Mouse (Mus musculus): ENCODE results near the gene Runx2. TPM values are rescaled to one million over a fixed set of nuclear protein-coding genes. Genes with fewer than 3 reads are reported as not detected.
A peak's percentile ranks its signal among the peaks of the same experiment; 100 is the strongest.

Runx2 gene
- total RNA-seq, 2 experiments from 2014 or later: 0.49 to 1.3 TPM

- no peak for DNase-seq (ENCODE audit: low spot score in 2 of 2)
Observed at GRCm38 (mm10) chr17:44631577-44631976, 183.0 kb downstream of the Runx2 start.

DNA sequence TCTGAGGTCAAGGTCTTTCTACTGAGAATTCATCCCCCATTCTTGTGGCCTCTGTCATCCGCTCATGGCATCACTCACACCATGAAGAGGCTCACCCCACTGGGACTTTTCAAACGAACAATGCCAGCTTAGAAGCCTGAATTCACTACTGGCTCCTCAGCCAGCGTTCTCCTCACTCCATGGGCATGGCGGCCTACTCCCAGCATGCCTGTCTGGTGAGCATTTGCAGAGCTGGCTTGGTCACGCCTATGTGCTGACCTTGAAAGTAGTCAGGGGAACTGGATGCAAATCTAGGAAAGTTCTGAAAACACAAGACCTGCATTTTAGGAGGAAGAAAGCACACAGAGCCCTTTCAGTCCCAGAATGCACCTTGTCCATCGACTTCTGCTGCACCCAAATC, 187.3 kb downstream of the Runx2 start:
- DNase-seq (ENCODE audit: low spot score in 2 of 2): no peak

DNA sequence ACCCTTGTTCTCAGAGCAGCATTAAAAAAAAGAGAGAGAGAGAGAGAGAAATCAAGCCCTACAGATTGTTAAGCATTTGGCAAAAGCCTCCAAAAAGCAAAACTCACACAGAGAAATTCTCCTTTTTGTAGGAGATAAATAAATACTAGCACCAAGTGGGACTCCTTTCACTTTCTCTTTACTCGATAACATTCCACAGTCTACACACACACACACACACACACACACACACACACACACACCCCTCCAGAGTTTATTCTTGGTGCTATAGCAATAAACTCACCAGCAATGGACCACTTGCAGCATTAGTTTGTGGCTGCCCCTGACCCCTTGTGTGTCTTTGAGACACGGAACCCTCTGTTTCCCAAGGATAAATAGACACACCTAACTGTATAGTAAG, 190.9 kb downstream of the Runx2 start:
- DNase-seq (ENCODE audit: low spot score in 2 of 2): no peak

- no peak for DNase-seq (ENCODE audit: low spot score in 2 of 2)
Observed at GRCm38 (mm10) chr17:44623271-44623670, 191.3 kb downstream of the Runx2 start.

DNA sequence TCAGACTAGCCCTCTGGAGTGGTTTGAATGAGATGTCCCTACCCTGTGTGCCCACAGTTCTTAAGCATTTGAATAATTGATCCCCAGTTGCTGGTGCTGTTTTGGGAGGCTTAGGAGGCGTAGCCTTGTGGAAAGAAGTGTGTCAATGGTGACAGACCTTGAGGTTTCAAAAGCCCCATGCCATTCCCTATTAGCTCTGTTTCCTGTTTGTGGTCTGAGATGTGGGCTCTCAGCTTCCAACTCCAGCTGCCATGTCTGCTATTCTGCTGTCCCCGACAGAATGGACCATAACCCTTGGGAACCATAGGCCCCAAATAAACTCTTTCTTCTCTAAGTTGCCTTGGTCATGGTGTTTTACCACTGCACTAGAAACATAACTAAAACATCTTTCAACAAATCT, 194.1 kb downstream of the Runx2 start:
- no peak for DNase-seq (ENCODE audit: low spot score in 2 of 2)

GRCm38 (mm10) chr17:44618691-44619090, 195.9 kb downstream of the Runx2 start:
- peak in 1 of 2 experiments; percentile 53 for DNase-seq (ENCODE audit: low spot score in 2 of 2)

GRCm38 (mm10) chr17:44618175-44618574, 196.4 kb downstream of the Runx2 start:
- peak; percentile 38 to 64 for DNase-seq (ENCODE audit: low spot score in 2 of 2)

GRCm38 (mm10) chr17:44617741-44618140, 196.9 kb downstream of the Runx2 start:
- DNase-seq (ENCODE audit: low spot score in 2 of 2): no peak

GRCm38 (mm10) chr17:44613716-44614715, 200.6 kb downstream of the Runx2 start:
- no peak for DNase-seq (ENCODE audit: low spot score in 2 of 2)

DNA sequence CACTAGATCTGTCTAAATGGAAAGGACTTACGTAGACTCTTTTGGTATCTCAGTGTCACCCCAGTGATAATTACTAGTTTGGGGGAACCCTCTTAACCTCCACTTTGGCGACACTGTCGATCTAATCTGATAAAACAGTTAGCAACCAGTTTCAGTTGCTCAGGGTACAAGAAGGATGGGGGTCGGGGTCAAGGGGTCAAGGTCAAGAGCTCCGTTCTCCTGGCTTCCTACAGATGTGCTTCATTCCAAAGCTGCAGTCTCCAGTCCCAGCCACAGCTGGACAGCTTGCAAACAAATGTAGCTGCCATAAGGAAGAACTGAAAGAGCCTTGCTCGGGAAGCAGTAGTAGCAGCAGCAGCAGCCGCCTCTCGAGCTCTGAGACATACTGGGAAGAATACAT, 202.0 kb downstream of the Runx2 start:
- no peak for DNase-seq (ENCODE audit: low spot score in 2 of 2)

GRCm38 (mm10) chr17:44612002-44612401, 202.6 kb downstream of the Runx2 start:
- no peak for DNase-seq (ENCODE audit: low spot score in 2 of 2)

DNA sequence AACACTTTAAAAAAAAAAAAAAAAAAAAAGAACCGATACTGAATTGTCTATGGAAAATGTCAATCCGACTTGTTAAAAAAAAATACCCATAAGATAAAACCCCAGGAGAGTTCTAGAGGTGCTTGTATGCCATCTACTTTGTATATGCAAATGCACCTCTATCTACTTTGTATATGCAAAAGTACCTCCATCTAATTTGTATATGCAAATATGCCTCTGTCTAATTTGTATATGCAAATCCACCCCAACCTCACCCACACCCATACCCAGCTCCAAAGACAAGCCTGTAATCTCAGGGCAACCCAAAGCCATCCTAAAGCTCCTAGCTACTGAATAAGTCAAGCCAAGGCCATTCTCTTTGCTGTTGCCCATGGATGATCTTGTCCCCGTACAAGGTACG, 203.1 kb downstream of the Runx2 start:
- no peak for DNase-seq (ENCODE audit: low spot score in 2 of 2)

DNA sequence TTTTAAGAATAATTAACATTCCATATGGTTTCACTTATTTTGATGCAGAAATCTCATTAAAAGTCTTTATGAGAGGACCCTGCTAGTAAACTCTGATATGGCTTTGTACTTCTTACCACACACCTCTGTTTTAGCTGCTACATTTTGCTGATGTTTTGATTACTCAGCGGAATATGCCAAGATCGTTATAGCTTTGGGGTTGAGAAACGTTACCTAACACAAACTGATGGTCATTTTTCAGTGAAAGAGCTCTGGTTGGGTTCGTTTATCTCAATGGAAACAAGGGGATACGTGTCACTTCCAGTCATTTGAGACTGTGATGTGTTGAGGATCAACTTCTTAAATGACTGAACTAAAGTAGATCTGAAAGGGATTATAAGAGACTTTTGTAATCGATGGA, 203.8 kb downstream of the Runx2 start:
- DNase-seq (ENCODE audit: low spot score in 2 of 2): no peak

DNA sequence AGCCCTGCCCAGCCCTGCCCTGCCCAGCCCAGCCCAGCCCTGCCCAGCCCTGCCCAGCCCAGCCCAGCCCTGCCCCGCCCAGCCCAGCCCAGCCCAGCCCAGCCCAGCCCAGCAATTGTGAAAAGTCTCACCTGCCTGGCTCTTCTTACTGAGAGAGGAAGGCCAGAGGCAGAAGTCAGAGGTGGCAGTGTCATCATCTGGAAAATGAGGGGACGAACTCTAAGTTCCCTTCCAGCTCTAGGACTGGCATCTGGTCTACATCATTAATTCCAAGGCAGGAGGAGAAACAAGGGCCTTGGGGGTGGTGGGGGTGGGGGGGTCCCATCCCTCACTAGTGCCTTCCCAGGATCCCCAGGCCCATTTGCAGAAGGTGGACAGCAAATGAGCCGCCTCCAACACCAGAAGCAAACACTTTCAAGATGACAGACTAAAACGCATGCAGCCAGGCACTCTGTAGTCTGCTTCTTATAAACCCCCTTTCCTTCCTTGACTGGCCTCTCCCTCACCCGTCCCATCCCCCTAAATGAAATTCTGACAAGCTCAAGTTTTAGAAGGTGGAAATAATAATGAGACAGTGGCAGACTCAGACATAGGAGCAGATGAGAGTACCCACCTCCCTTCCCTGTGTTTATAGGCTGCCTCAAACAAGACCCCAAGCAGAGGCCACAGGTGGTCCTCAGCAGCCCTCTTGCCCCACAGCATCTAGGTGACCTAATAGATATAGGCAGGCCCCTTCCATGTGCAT, 204.5 kb downstream of the Runx2 start:
- DNase-seq (ENCODE audit: low spot score in 2 of 2): no peak

- DNase-seq (ENCODE audit: low spot score in 2 of 2): no peak
Observed at GRCm38 (mm10) chr17:44609356-44609755, 205.2 kb downstream of the Runx2 start.

DNA sequence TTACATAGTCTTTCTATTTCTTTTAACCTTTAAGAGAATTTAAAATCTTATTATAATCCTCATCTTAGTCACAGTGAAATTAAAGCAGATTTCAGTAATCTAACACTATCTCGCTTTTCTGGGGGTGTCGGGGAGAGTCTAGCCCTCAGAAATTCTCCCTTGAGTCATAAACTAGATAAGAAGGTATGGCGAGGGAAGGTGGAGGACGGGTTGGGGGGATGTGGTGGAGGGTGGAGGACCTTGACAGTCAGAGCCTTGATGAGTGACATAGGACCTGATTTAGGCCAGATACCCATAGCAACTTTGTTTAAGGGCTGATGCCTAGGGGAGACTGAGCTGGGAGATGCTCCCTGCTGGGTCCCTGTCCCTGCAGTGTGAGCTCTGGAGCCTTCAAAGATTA, 205.7 kb downstream of the Runx2 start:
- DNase-seq (ENCODE audit: low spot score in 2 of 2): no peak

DNA sequence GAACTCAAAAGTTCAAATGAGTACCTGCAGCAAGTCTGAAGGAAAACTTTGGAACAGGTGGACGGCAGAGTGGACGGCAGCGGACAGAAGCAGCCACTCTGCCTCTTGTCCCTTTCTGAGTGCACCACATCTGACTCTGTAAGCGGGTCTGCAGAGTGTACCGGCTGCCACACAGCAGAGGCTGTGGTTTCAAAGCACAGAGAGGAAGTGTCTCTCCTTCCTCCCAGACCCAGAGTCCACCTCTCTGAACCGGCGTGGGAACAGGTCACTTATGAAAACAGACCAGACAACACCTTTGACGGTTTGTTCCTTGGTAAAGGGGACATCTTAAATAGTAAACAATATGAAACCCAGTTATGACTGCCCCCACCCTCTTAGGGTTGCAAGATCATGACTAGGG, 207.2 kb downstream of the Runx2 start:
- no peak for DNase-seq (ENCODE audit: low spot score in 2 of 2)

GRCm38 (mm10) chr17:44606245-44606644, 208.4 kb downstream of the Runx2 start:
- no peak for DNase-seq (ENCODE audit: low spot score in 2 of 2)

DNA sequence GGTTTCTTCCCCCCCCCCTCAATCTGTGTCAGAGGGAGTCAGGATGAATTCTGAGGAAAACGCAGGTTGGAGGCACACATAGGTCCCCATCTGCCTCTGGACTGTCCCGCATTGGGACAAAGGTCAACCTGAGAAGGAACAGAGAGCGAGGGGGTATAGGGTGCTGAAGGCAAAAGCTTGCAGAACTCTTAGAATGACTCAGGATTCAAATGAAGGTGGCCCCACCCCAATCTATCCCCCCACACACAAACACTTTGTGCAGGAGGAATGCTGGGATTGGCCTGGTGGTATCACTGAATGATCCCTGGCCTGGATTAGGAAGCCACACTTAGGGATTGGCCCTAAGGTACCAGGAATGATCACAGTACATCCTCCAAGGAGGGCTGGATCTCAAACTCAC, 208.8 kb downstream of the Runx2 start:
- no peak for DNase-seq (ENCODE audit: low spot score in 2 of 2)

- no peak for DNase-seq (ENCODE audit: low spot score in 2 of 2)
Observed at GRCm38 (mm10) chr17:44603170-44603569, 211.4 kb downstream of the Runx2 start.

DNA sequence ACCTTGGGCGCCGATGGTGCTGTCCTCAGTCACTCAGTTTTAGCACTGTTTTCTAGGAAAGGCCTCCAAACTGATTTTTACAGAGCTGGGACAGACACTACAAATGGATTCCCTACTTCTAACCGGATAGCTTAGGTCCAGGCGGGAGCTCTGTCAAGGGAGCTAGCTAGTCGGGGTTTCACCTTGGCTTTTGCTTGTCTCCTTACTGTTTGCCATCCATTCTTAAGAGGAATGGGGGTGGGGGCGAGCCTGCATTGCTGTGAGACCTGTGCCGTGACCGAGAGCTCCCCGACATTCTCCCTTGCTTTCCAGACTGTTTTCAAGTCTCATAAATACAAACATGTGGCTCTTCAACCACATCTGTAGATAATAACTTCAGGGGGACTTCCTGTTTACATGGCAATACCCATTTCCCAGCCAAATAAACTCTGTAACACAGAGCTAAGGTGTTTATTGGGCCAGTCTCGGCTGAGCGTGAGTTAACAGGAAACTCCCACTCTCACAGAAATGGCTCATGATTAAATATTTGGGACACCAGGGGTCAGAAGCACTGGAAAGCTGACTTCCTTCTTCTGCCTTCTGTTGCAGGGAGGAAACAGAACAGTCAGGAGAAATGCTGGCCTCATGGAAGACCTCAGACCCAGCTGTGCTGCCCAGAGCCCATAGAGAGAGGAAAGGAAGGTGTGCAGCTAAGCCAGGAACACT, 213.1 kb downstream of the Runx2 start:
- no peak for DNase-seq (ENCODE audit: low spot score in 2 of 2)

GRCm38 (mm10) chr17:44599856-44600255, 214.7 kb downstream of the Runx2 start:
- DNase-seq (ENCODE audit: low spot score in 2 of 2): no peak

Data from gastrocnemius, postnatal 4 days (tissue).